Mouse (Mus musculus) lung, adult 10 weeks (tissue): Measurements from ENCODE around the gene Gm5934. TPM values are rescaled to one million over a fixed set of nuclear protein-coding genes. Genes with fewer than 3 reads are reported as not detected.

Experiments used
- polyA plus RNA-seq: library from polyadenylated mRNA; stranded (reverse); fragments of 350-450 nt; fragmentation: Illumina TruSeq; extraction: RNeasy Lipid Tissue Mini Kit (QIAGEN cat#74804); gene quantifications from one replicate; pipeline ENCODE4 v1.2.3, GENCODE M21; 2014; ENCODE audit warnings: low read depth, low replicate concordance; ENCODE audit not compliant: insufficient read depth

Gm5934 gene
- polyA plus RNA-seq: not detected

GRCm38 (mm10) chrX:24500660-24501059 lies at the start of gene Gm5934:
Gm5934 (minus strand) TSS chrX:24500760.

Other genes starting within 250 kb of the Gm5934 start
- gene Gm4297, start 74.1 kb upstream of the Gm5934 start, polyA plus RNA-seq: not detected